Mouse (Mus musculus): Measurements from ENCODE around the gene Sult4a1. TPM values are rescaled to one million over a fixed set of nuclear protein-coding genes. Genes with fewer than 3 reads are reported as not detected.

The Sult4a1 gene
- polyA plus RNA-seq, 1 experiment from 2014 or later = 114 TPM

DNA sequence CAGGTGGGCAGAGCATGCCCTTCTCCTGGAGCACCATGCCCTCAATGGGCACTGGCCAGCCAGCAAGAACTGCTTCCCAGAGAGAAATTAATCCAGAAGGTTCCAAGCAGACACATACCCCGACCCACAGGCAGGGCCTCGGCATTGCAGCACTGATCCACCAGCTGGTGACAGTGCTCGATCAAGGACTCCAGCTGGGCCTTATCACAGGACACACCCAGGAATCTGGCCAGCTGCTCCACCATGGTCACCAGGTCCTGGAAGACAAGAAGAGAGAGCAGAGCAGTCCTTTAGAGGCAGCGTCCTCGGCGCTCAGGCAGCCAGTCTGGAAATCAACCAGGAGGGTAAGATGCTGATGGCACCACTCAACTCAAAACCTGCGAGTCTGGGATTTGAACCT, 25.5 kb downstream of the Sult4a1 start:
- WGBS = 82% methylated on average over 7 of the region's 7 CpGs
- Histone ChIP-seq H3K9ac (ENCODE audit: low read depth, low read length) (no peak overlapping the region), H3K4me2 (ENCODE audit: low read length) (no peak overlapping the region), H3K4me1 (ENCODE audit: control insufficient read depth, insufficient read depth, low read length) (0 out of 2 replicates have a peak, but pooled peaks cover 3% of the 10 kb centered on the region), H3K27ac (ENCODE audit: low read length) (no peak overlapping the region), H3K27me3 (ENCODE audit: control insufficient read depth, insufficient read depth, low read depth, low read length) (no peaks in the 10 kb centered on the region), H3K4me3 (ENCODE audit: low read depth, low read length) (no peak overlapping the region), H3K36me3 (ENCODE audit: control insufficient read depth, insufficient read depth, low read length) (peaks cover 3% of the 10 kb centered on the region; the same call in 1 of the 2 replicates), H3K9me3 (replicated peaks; ENCODE audit: control insufficient read depth, low read length, poor library complexity, severe bottlenecking) (no peaks in the 10 kb centered on the region)
- ATAC-seq = no peak

GRCm38 (mm10) chr15:84079519-84079918, 26.0 kb downstream of the Sult4a1 start:
- no peak overlapping the region for H3K27ac ChIP-seq (ENCODE audit: low read length)
- 81% methylated on average over 2 of the region's 2 CpGs for WGBS

GRCm38 (mm10) chr15:84078667-84079066, 26.9 kb downstream of the Sult4a1 start:
- Histone ChIP-seq H3K27me3 (ENCODE audit: control insufficient read depth, insufficient read depth, low read depth, low read length) (no peaks in the 10 kb centered on the region; the same call in 1 of the 2 replicates), H3K4me3 (ENCODE audit: low read depth, low read length) (no peak overlapping the region), H3K36me3 (ENCODE audit: control insufficient read depth, insufficient read depth, low read length) (peaks cover 3% of the 10 kb centered on the region; the same call in 1 of the 2 replicates), H3K4me1 (ENCODE audit: control insufficient read depth, insufficient read depth, low read length) (peaks cover 6% of the 10 kb centered on the region; the same call in 1 of the 2 replicates), H3K27ac (ENCODE audit: low read length) (peak overlapping the region; percentile 21; the same call in 1 of the 2 replicates), H3K9me3 (replicated peaks; ENCODE audit: control insufficient read depth, low read length, poor library complexity, severe bottlenecking) (no peaks in the 10 kb centered on the region), H3K4me2 (ENCODE audit: low read length) (no peak overlapping the region), H3K9ac (ENCODE audit: low read depth, low read length) (no peak overlapping the region)
- no peak for ATAC-seq
- 76% methylated on average over 13 of the region's 13 CpGs for WGBS

More at GRCm38 (mm10) chr15:84079519-84079918, 26.0 kb downstream of the Sult4a1 start:
- Histone ChIP-seq H3K36me3 (ENCODE audit: control insufficient read depth, insufficient read depth, low read length) (peaks cover 3% of the 10 kb centered on the region; the same call in 1 of the 2 replicates), H3K27me3 (ENCODE audit: control insufficient read depth, insufficient read depth, low read depth, low read length) (no peaks in the 10 kb centered on the region), H3K4me2 (ENCODE audit: low read length) (no peak overlapping the region), H3K4me3 (ENCODE audit: low read depth, low read length) (no peak overlapping the region), H3K9ac (ENCODE audit: low read depth, low read length) (no peak overlapping the region), H3K9me3 (replicated peaks; ENCODE audit: control insufficient read depth, low read length, poor library complexity, severe bottlenecking) (no peaks in the 10 kb centered on the region), H3K4me1 (ENCODE audit: control insufficient read depth, insufficient read depth, low read length) (peaks cover 6% of the 10 kb centered on the region; the same call in 1 of the 2 replicates)
- ATAC-seq = no peak

GRCm38 (mm10) chr15:84077151-84077550, 28.4 kb downstream of the Sult4a1 start:
- peaks cover 6% of the 10 kb centered on the region; the same call in 1 of the 2 replicates for H3K4me1 ChIP-seq (ENCODE audit: control insufficient read depth, insufficient read depth, low read length)
- H3K27me3 ChIP-seq (ENCODE audit: control insufficient read depth, insufficient read depth, low read depth, low read length) = no peaks in the 10 kb centered on the region; the same call in 1 of the 2 replicates
- no peaks in the 10 kb centered on the region for H3K9me3 ChIP-seq (replicated peaks; ENCODE audit: control insufficient read depth, low read length, poor library complexity, severe bottlenecking)
- H3K36me3 ChIP-seq (ENCODE audit: control insufficient read depth, insufficient read depth, low read length) = peaks cover 3% of the 10 kb centered on the region; the same call in 1 of the 2 replicates
- H3K4me3 ChIP-seq (ENCODE audit: low read depth, low read length) = no peak overlapping the region
- H3K9ac ChIP-seq (ENCODE audit: low read depth, low read length) = no peak overlapping the region
- no peak overlapping the region for H3K27ac ChIP-seq (ENCODE audit: low read length)
- no peak for ATAC-seq
- H3K4me2 ChIP-seq (ENCODE audit: low read length) = no peak overlapping the region
- 55% methylated on average over 17 of the region's 17 CpGs for WGBS

DNA sequence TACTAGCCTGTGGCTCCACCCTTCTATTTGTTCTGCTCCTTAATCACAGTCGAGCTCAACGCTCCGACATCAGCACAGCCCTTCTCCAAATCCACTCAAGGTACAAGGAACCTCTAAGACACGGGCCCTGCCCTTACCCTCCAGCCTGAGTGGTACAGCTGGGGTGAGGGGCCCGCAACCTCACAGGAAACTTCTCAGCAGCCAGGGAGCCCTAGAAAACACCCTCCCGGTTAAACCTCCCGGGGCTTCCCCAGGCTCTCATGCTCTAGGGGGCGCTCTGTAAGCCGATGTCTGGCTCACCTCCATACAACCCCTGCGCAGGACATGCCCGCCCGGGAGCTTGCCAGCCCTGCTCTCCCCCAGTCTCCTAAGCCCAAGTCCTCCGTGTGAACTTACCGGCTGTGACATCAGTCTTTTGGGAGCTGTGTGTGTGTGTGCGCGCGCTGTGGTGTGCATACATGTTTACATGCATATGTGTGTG, 30.8 kb downstream of the Sult4a1 start:
- Histone ChIP-seq H3K27ac (ENCODE audit: low read length) (no peak overlapping the region), H3K9me3 (replicated peaks; ENCODE audit: control insufficient read depth, low read length, poor library complexity, severe bottlenecking) (no peaks in the 10 kb centered on the region), H3K27me3 (ENCODE audit: control insufficient read depth, insufficient read depth, low read depth, low read length) (no peaks in the 10 kb centered on the region; the same call in 1 of the 2 replicates), H3K4me2 (ENCODE audit: low read length) (no peak overlapping the region), H3K9ac (ENCODE audit: low read depth, low read length) (no peak overlapping the region), H3K4me1 (ENCODE audit: control insufficient read depth, insufficient read depth, low read length) (peaks cover 7% of the 10 kb centered on the region; the same call in 1 of the 2 replicates), H3K4me3 (ENCODE audit: low read depth, low read length) (no peak overlapping the region), H3K36me3 (ENCODE audit: control insufficient read depth, insufficient read depth, low read length) (peaks cover 1% of the 10 kb centered on the region; the same call in 1 of the 2 replicates)
- 15% methylated on average over 17 of the region's 17 CpGs for WGBS
- no peak for ATAC-seq

GRCm38 (mm10) chr15:84073911-84074704, 31.4 kb downstream of the Sult4a1 start:
- ATAC-seq = no peak
- H3K36me3 ChIP-seq (ENCODE audit: control insufficient read depth, insufficient read depth, low read length) = no peaks in the 10 kb centered on the region; the same call in 1 of the 2 replicates
- H3K4me1 ChIP-seq (ENCODE audit: control insufficient read depth, insufficient read depth, low read length) = peaks cover 13% of the 10 kb centered on the region; the same call in 1 of the 2 replicates
- no peaks in the 10 kb centered on the region; the same call in 1 of the 2 replicates for H3K27me3 ChIP-seq (ENCODE audit: control insufficient read depth, insufficient read depth, low read depth, low read length)
- H3K4me3 ChIP-seq (ENCODE audit: low read depth, low read length) = no peak overlapping the region
- H3K9me3 ChIP-seq (replicated peaks; ENCODE audit: control insufficient read depth, low read length, poor library complexity, severe bottlenecking) = no peaks in the 10 kb centered on the region
- 6% methylated on average over 12 of the region's 15 CpGs for WGBS
- H3K9ac ChIP-seq (ENCODE audit: low read depth, low read length) = no peak overlapping the region
- no peak overlapping the region for H3K27ac ChIP-seq (ENCODE audit: low read length)
- H3K4me2 ChIP-seq (ENCODE audit: low read length) = no peak overlapping the region

- Histone ChIP-seq H3K9ac (ENCODE audit: low read depth, low read length) (no peak overlapping the region), H3K4me3 (ENCODE audit: low read depth, low read length) (no peak overlapping the region), H3K27ac (ENCODE audit: low read length) (no peak overlapping the region), H3K9me3 (replicated peaks; ENCODE audit: control insufficient read depth, low read length, poor library complexity, severe bottlenecking) (no peaks in the 10 kb centered on the region), H3K27me3 (ENCODE audit: control insufficient read depth, insufficient read depth, low read depth, low read length) (no peaks in the 10 kb centered on the region; the same call in 1 of the 2 replicates), H3K36me3 (ENCODE audit: control insufficient read depth, insufficient read depth, low read length) (no peaks in the 10 kb centered on the region), H3K4me2 (ENCODE audit: low read length) (no peak overlapping the region), H3K4me1 (ENCODE audit: control insufficient read depth, insufficient read depth, low read length) (peaks cover 16% of the 10 kb centered on the region; the same call in 1 of the 2 replicates)
- 30% methylated on average over 8 of the region's 8 CpGs for WGBS
- ATAC-seq = no peak
Observed at GRCm38 (mm10) chr15:84073058-84073457, 32.5 kb downstream of the Sult4a1 start.

GRCm38 (mm10) chr15:84072226-84072625, 33.3 kb downstream of the Sult4a1 start:
- Histone ChIP-seq H3K9me3 (replicated peaks; ENCODE audit: control insufficient read depth, low read length, poor library complexity, severe bottlenecking) (no peaks in the 10 kb centered on the region), H3K4me1 (ENCODE audit: control insufficient read depth, insufficient read depth, low read length) (peaks cover 16% of the 10 kb centered on the region; the same call in 1 of the 2 replicates), H3K36me3 (ENCODE audit: control insufficient read depth, insufficient read depth, low read length) (no peaks in the 10 kb centered on the region), H3K9ac (ENCODE audit: low read depth, low read length) (no peak overlapping the region), H3K4me2 (ENCODE audit: low read length) (no peak overlapping the region), H3K27me3 (ENCODE audit: control insufficient read depth, insufficient read depth, low read depth, low read length) (no peaks in the 10 kb centered on the region; the same call in 1 of the 2 replicates), H3K4me3 (ENCODE audit: low read depth, low read length) (no peak overlapping the region), H3K27ac (ENCODE audit: low read length) (no peak overlapping the region)
- 29% methylated on average over 7 of the region's 7 CpGs for WGBS
- no peak for ATAC-seq
